Mouse (Mus musculus) thymus, postnatal 4 days (tissue): ENCODE measurements around the gene Defb11.
A peak's percentile ranks its signal among the peaks of the same experiment; 100 is the strongest.
"Not testable (repeated sequence)": the region's sequence is repeated elsewhere in the genome, so short reads cannot be mapped to it uniquely, and the experiment has no call there.

Experiments used
- DNase-seq: peaks from one replicate; pipeline ENCODE4 v3.0.0; 2021

Defb11 gene

DNA sequence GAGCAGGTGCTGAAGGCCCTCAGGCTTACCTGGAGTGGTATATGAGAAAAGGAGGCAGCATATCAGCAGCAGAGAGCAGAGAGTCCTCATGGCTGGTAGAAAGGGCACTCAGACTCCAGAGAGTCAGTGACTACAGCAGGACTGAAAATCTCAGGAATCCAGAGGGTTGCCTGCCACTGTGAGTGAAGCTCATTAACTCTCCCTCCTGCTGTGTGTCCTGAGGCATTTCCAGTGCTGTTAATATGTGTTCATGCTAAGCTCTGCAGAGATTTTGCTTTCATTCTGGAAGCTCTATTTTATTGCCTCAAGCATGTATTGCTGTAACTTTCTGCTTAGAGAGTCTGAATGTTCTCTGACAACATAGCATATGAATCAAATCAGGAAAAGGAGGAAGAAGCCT lies at the start of gene Defb11:
Gene Defb11, minus strand, starts transcription at position 123 of the 400 bp plus-strand sequence.
- not testable (repeated sequence) for DNase-seq

DNA sequence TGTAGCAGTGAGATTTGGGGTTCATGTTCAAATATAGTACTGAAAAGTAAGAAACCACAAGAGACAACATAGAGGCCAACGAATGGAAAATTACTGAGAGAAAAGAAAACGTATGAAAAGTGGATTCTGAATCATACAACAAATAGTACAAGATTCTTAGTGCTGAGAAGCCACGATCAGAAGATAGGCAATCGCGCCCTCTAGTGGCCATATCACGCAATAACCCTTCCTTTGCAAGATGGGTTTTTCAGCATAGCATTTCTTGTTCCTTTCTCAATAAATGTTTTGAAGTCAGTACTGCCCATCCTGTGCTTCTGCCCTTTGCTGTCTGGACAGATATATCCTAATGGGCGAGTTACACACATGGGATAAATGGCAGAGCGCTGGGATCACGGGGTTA lies 49.1 kb upstream of the Defb11 start:
- peak; percentile 52 for DNase-seq

DNA sequence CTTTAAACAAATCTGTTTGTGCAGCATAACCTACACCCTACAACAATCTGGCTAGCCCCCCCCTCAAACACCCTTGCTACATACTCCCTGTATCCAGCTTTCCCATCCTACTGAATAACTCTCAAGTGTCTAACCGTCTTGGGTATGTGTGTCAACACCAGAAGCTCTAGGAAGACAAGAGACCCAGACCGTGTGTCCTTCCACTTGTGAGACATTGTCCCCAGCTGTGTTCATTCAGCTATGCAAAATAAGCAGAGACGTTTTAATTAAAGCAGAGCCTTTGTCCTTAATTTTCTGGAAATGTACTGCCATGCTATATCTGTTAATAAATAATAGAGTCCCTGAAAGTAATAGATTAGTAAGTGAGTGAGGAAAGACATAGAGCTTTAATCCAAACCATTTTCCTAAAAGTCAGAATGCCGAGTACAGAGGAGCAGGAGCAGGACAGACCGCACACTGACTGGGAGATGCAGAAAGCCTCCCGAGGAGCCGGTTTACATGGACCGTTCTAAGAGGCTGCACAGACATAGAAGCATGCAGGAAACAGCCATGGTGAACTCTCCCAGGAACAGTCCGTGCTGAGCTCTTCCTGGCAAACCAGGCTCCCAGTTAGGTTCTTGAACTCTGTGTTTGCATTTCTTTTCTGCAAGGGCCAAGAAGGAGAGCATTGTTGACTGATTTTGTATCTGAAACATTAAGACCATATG lies 41.3 kb upstream of the Defb11 start:
- DNase-seq = no peak

DNA sequence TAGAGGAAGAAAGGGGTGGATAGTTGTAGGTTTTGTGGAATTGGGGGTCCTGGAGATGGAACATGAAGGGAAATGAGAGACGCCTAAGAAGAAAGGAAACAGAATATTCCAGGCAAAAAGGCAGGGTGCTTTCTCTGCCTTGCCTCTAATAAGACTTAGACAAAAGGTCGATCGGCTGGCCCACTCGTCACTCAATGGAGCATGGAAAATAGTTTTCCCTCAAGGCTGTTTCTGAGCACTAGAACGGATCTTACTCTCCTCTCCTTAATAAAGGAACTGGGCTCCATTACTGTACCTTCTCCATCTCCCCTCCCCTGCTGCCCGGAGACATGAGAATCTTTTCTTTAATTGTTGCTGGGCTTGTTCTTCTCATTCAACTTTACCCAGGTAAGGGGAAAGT lies 40.2 kb upstream of the Defb11 start, which contains the start of gene Defb13:
Gene Defb13, plus strand, starts transcription at position 301 of the 400 bp plus-strand sequence.
- DNase-seq = no peak

DNA sequence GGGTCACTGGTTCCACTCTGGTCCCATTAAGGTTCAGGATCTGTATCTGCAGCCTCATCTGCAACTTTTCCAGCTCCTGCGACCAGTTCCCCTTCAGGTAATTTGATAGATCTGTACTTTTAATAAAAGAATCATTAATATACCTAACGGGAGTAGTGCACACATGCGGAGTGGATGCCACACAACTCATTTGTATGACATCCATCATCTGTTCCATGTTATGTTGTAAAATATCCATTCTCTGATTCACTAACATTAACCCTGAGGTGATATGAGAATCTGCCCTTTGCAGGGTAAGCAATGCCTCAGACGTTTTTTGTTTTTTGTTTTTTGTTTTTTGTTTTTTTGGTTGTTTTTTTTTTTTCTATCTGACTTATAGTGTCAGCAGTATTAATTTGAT lies 31.8 kb upstream of the Defb11 start, which contains the start of gene Defb35:
Gene Defb35, plus strand, starts transcription at position 301 of the 400 bp plus-strand sequence.
- DNase-seq = not testable (repeated sequence)

DNA sequence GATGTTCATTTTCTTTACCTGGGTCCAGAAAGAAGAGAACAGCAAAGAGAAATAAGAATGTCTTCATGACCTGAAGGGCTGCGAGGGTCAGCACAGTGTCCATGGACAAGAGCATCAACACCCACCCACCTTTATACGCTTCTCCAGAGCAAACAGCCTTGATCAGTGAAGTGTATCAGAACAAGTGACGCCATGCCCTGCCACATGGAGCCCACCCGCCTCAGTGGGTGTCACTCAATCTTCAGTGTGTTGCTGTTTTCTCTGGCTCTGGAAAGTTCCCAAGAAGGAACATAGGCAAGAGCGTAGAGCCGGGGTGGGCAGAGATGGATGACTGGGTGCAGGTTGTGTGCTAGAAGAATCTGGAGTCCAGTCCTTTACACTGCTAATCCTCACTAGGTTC lies 26.4 kb upstream of the Defb11 start, which contains the start of gene Defb15:
Gene Defb15, minus strand, starts transcription at position 101 of the 400 bp plus-strand sequence.
- no peak for DNase-seq

DNA sequence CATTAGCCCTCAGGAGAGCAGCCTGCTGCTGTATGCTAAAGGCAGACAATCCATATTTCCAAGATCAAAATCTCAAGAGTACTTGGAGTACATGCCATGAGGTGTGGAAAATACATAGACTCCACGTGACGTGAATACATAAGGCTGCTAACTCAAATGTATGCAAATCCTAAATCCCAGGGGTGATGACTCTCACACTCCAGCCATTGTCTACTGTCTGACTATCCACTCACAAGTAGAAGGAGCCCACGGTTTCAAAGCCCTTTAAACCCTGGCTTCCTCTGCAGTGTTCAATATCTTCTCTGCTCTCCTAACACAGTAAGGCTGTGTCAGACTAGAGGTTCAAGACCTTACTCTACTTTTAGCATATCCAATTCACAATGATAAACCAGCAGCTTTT lies 24.5 kb upstream of the Defb11 start:
- DNase-seq = not testable (repeated sequence)

DNA sequence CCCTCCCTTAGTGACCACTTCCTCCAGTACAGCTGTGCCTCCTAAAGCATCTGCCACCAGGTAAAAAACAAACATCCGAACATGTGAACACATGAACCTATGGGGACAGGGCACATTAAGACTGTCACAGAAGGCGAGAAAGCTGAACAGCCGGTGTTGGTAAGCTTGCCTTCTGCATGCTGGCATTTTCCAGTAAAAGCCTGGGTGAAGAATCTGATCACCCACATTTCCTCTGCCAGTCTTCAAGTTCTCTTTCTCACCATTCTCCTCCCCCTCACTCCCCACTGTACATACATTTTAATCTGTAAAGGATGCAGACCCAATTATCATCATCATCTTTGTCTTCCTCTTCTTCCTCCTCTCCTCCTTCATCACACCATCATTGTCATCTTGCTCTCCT lies 9.4 kb upstream of the Defb11 start:
- no peak for DNase-seq

DNA sequence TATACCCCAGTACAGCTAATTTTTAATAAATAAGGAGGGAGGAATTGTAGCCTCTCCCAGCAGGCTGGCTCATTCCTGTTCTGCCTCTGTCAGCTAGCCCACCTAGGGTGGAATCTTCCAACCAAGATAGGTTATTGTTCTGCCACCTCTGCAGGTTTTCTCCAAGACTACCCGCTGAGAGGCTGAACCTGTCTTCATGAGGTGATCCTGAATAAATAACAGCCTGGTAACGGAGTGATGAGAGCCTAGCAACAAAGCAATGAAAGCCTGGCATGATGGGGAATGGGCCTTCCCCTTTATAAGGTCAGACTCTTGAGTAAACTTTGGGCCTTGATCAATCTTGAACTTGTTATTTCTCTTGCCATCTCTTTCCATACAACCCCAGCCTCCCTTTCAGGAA lies 6.3 kb upstream of the Defb11 start:
- DNase-seq = no peak

DNA sequence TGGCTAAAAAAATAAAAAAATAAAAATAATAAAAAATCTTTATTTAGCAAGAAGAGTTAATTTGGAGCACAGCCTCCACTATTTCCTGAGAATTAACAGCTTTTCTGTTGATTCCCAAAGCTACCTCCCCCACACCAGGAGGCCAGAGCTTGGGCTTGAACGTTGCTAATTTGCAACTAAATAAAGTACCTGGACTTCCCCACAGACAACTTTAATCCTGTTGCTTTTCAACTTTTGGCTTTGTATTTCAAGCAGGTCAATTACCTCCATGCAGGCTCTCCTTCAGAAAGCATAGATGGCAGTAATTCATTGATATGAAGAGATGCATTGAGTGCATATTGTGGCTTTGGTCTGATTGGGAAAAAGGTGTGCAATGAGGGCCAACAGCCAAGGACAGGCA lies 5.7 kb upstream of the Defb11 start:
- DNase-seq = no peak

DNA sequence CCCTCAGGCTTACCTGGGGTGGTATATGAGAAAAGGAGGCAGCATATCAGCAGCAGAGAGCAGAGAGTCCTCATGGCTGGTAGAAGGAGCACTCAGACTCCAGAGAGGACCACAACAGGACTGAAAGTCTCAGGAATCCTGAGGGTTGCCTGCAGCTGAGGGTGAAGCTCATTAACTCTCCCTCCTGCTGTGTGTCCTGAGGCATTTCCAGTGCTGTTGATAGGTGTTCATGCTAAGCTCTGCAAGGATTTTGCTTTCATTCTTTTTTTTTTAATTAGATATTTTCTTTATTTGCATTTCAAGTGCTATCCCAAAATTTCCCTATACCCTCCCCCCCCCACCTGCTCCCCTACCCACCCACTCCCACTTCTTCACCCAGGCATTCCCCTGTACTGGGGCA lies 20.9 kb downstream of the Defb11 start, which contains the start of gene Defb9:
Gene Defb9, minus strand, starts transcription at position 101 of the 400 bp plus-strand sequence.
- DNase-seq = not testable (repeated sequence)

DNA sequence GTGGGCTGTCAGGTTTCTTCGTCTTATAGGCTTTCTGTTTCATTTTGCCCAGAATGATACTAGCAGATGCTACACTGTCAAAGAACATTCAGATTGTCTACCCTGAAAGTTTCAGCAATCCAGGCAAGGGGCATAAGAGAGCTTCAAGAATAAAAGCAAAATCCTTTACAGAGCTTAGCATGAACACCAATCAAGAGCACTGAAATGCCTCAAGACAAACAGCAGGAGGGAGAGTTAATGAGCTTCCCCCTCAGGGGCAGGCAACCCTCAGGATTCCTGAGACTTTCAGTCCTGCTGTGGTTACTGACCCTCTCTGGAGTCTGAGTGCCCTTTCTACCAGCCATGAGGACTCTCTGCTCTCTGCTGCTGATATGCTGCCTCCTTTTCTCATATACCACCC lies 47.6 kb downstream of the Defb11 start, which contains the start of gene Defb10:
Gene Defb10, plus strand, starts transcription at position 316 of the 400 bp plus-strand sequence.
- not testable (repeated sequence) for DNase-seq
